Mouse (Mus musculus) megakaryocyte, embryonic 14.5 days (primary cell): ENCODE results near the gene Ect2.

Source experiments
- FLI1 ChIP-seq: IDR thresholded peaks from 2 replicates; pipeline ENCODE4 v1.6.1; 2012; ENCODE audit warnings: low read length, inconsistent platforms, mixed read lengths
- GATA1 ChIP-seq: IDR thresholded peaks from 3 replicates; pipeline ENCODE4 v1.6.1; 2012; ENCODE audit warnings: mixed read lengths, low read length, inconsistent platforms, borderline replicate concordance

DNA sequence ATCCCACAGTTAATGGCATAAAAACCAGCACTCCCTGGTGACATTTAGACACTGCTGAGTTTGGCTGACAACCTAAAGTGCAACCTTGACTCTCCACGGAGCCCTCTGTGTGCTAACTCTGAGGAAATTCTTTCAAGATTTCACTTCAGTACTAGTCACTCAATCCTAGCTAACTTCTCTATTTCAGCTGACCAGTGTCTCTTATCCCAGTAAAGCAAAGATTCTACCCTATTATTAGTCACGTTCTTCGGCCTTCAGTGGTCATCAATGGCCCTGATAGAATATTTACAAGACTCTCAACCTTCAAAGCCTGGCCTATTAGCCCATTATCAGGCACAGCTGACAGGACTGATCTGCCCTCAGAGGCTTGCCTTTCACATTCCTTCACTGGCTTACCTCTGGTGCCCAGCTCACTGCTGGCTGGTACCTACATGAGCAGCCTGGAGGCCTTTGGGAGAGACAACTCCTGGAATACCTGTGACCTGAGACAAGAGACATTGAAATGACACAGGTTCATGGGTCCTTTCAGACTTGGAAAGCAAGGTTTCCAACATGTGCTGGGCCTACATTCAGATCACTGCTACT, 11.9 kb upstream of the Ect2 start:
- TF ChIP-seq GATA1 (no peak), FLI1 (no peak)
